Mouse (Mus musculus): ENCODE measurements at regions not wholly inside any gene's neighbourhood (a gene's known extent, or its start where the extent isn't known, plus 50 kb on each side); places are given as distances from the start of the nearest gene placed in this dataset.

GRCm38 (mm10) chr6:31324717-31325116 lies 73.8 kb upstream of the Mkln1 start:
- Histone ChIP-seq H3K36me3 (replicated peaks; ENCODE audit: control insufficient read depth, insufficient read depth, low read depth, low read length) (no peaks in the 10 kb centered on the region), H3K4me3 (ENCODE audit: low read depth, low read length) (no peak overlapping the region), H3K4me1 (ENCODE audit: control insufficient read depth, insufficient read depth, low read length) (no peaks in the 10 kb centered on the region), H3K4me2 (ENCODE audit: low read depth, low read length) (no peak overlapping the region), H3K9me3 (replicated peaks; ENCODE audit: control insufficient read depth, low read length) (no peaks in the 10 kb centered on the region), H3K9ac (replicated peaks; ENCODE audit: low read length) (no peak overlapping the region), H3K27ac (replicated peaks; ENCODE audit: low read depth, low read length) (no peak overlapping the region), H3K27me3 (ENCODE audit: control insufficient read depth, insufficient read depth, low read length) (no peaks in the 10 kb centered on the region)
- no peak for ATAC-seq (replicated peaks; ENCODE audit: insufficient number of reproducible peaks, low FRiP score, low TSS enrichment, low read depth)
- no peak for DNase-seq (ENCODE audit: low spot score)
- 50% methylated on average over 6 of the region's 6 CpGs for WGBS

- H3K4me1 ChIP-seq (ENCODE audit: control insufficient read depth, insufficient read depth, low read length) = no peaks in the 10 kb centered on the region
- H3K27me3 ChIP-seq (ENCODE audit: control insufficient read depth, insufficient read depth, low read length) = no peaks in the 10 kb centered on the region
- ATAC-seq (replicated peaks; ENCODE audit: insufficient number of reproducible peaks, low FRiP score, low TSS enrichment, low read depth) (no peak), DNase-seq (ENCODE audit: low spot score) (no peak)
- no peaks in the 10 kb centered on the region for H3K9me3 ChIP-seq (replicated peaks; ENCODE audit: control insufficient read depth, low read length)
- H3K27ac ChIP-seq (replicated peaks; ENCODE audit: low read depth, low read length) = no peak overlapping the region
- H3K4me2 ChIP-seq (ENCODE audit: low read depth, low read length) = no peak overlapping the region
- 74% methylated on average over 1 of the region's 1 CpGs for WGBS
- no peaks in the 10 kb centered on the region for H3K36me3 ChIP-seq (replicated peaks; ENCODE audit: control insufficient read depth, insufficient read depth, low read depth, low read length)
- no peak overlapping the region for H3K9ac ChIP-seq (replicated peaks; ENCODE audit: low read length)
- no peak overlapping the region for H3K4me3 ChIP-seq (ENCODE audit: low read depth, low read length)
Observed at GRCm38 (mm10) chr6:31325621-31326020, 72.9 kb upstream of the Mkln1 start.

GRCm38 (mm10) chr6:31330327-31330726 lies 68.2 kb upstream of the Mkln1 start:
- Histone ChIP-seq H3K27me3 (ENCODE audit: control insufficient read depth, insufficient read depth, low read length) (no peaks in the 10 kb centered on the region), H3K4me2 (ENCODE audit: low read depth, low read length) (no peak overlapping the region), H3K9me3 (replicated peaks; ENCODE audit: control insufficient read depth, low read length) (no peaks in the 10 kb centered on the region), H3K4me3 (ENCODE audit: low read depth, low read length) (no peak overlapping the region), H3K4me1 (ENCODE audit: control insufficient read depth, insufficient read depth, low read length) (no peaks in the 10 kb centered on the region), H3K9ac (replicated peaks; ENCODE audit: low read length) (no peak overlapping the region), H3K27ac (replicated peaks; ENCODE audit: low read depth, low read length) (no peak overlapping the region), H3K36me3 (replicated peaks; ENCODE audit: control insufficient read depth, insufficient read depth, low read depth, low read length) (no peaks in the 10 kb centered on the region)
- no peak for ATAC-seq (replicated peaks; ENCODE audit: insufficient number of reproducible peaks, low FRiP score, low TSS enrichment, low read depth)
- DNase-seq (ENCODE audit: low spot score) = no peak
- 86% methylated on average over 7 of the region's 7 CpGs for WGBS

GRCm38 (mm10) chr6:31330868-31331267 lies 67.7 kb upstream of the Mkln1 start:
- ATAC-seq (replicated peaks; ENCODE audit: insufficient number of reproducible peaks, low FRiP score, low TSS enrichment, low read depth) = no peak
- Histone ChIP-seq H3K36me3 (replicated peaks; ENCODE audit: control insufficient read depth, insufficient read depth, low read depth, low read length) (no peaks in the 10 kb centered on the region), H3K4me2 (ENCODE audit: low read depth, low read length) (no peak overlapping the region), H3K27me3 (ENCODE audit: control insufficient read depth, insufficient read depth, low read length) (no peaks in the 10 kb centered on the region), H3K27ac (replicated peaks; ENCODE audit: low read depth, low read length) (no peak overlapping the region), H3K4me1 (ENCODE audit: control insufficient read depth, insufficient read depth, low read length) (no peaks in the 10 kb centered on the region), H3K9ac (replicated peaks; ENCODE audit: low read length) (no peak overlapping the region), H3K4me3 (ENCODE audit: low read depth, low read length) (no peak overlapping the region), H3K9me3 (replicated peaks; ENCODE audit: control insufficient read depth, low read length) (no peaks in the 10 kb centered on the region)
- DNase-seq (ENCODE audit: low spot score) = no peak
- WGBS = 82% methylated on average over 3 of the region's 3 CpGs

GRCm38 (mm10) chr6:31332254-31332653 lies 66.3 kb upstream of the Mkln1 start:
- Histone ChIP-seq H3K9me3 (replicated peaks; ENCODE audit: control insufficient read depth, low read length) (no peaks in the 10 kb centered on the region), H3K4me3 (ENCODE audit: low read depth, low read length) (no peak overlapping the region), H3K36me3 (replicated peaks; ENCODE audit: control insufficient read depth, insufficient read depth, low read depth, low read length) (no peaks in the 10 kb centered on the region), H3K27me3 (ENCODE audit: control insufficient read depth, insufficient read depth, low read length) (no peaks in the 10 kb centered on the region), H3K27ac (replicated peaks; ENCODE audit: low read depth, low read length) (no peak overlapping the region), H3K4me1 (ENCODE audit: control insufficient read depth, insufficient read depth, low read length) (no peaks in the 10 kb centered on the region), H3K4me2 (ENCODE audit: low read depth, low read length) (no peak overlapping the region), H3K9ac (replicated peaks; ENCODE audit: low read length) (no peak overlapping the region)
- WGBS = 87% methylated on average over 6 of the region's 6 CpGs
- DNase-seq (ENCODE audit: low spot score) (no peak), ATAC-seq (replicated peaks; ENCODE audit: insufficient number of reproducible peaks, low FRiP score, low TSS enrichment, low read depth) (no peak)

GRCm38 (mm10) chr6:31332714-31333113 lies 65.8 kb upstream of the Mkln1 start:
- no peak for ATAC-seq (replicated peaks; ENCODE audit: insufficient number of reproducible peaks, low FRiP score, low TSS enrichment, low read depth)
- WGBS = 71% methylated on average over 4 of the region's 4 CpGs
- H3K9ac ChIP-seq (replicated peaks; ENCODE audit: low read length) = no peak overlapping the region

GRCm38 (mm10) chr6:31333228-31333922 lies 65.2 kb upstream of the Mkln1 start:
- H3K27me3 ChIP-seq (ENCODE audit: control insufficient read depth, insufficient read depth, low read length) = no peaks in the 10 kb centered on the region
- H3K9ac ChIP-seq (replicated peaks; ENCODE audit: low read length) = no peak overlapping the region
- no peaks in the 10 kb centered on the region for H3K9me3 ChIP-seq (replicated peaks; ENCODE audit: control insufficient read depth, low read length)
- no peak overlapping the region for H3K4me2 ChIP-seq (ENCODE audit: low read depth, low read length)
- H3K4me1 ChIP-seq (ENCODE audit: control insufficient read depth, insufficient read depth, low read length) = no peaks in the 10 kb centered on the region
- DNase-seq (ENCODE audit: low spot score) (no peak), ATAC-seq (replicated peaks; ENCODE audit: insufficient number of reproducible peaks, low FRiP score, low TSS enrichment, low read depth) (no peak)
- H3K27ac ChIP-seq (replicated peaks; ENCODE audit: low read depth, low read length) = no peak overlapping the region
- no peak overlapping the region for H3K4me3 ChIP-seq (ENCODE audit: low read depth, low read length)
- 68% methylated on average over 16 of the region's 16 CpGs for WGBS
- H3K36me3 ChIP-seq (replicated peaks; ENCODE audit: control insufficient read depth, insufficient read depth, low read depth, low read length) = no peaks in the 10 kb centered on the region

More at GRCm38 (mm10) chr6:31332714-31333113, 65.8 kb upstream of the Mkln1 start:
- Histone ChIP-seq H3K27ac (replicated peaks; ENCODE audit: low read depth, low read length) (no peak overlapping the region), H3K4me2 (ENCODE audit: low read depth, low read length) (no peak overlapping the region), H3K36me3 (replicated peaks; ENCODE audit: control insufficient read depth, insufficient read depth, low read depth, low read length) (no peaks in the 10 kb centered on the region), H3K4me1 (ENCODE audit: control insufficient read depth, insufficient read depth, low read length) (no peaks in the 10 kb centered on the region), H3K4me3 (ENCODE audit: low read depth, low read length) (no peak overlapping the region), H3K9me3 (replicated peaks; ENCODE audit: control insufficient read depth, low read length) (no peaks in the 10 kb centered on the region), H3K27me3 (ENCODE audit: control insufficient read depth, insufficient read depth, low read length) (no peaks in the 10 kb centered on the region)
- DNase-seq (ENCODE audit: low spot score) = no peak

GRCm38 (mm10) chr6:31334086-31334485 lies 64.4 kb upstream of the Mkln1 start:
- no peaks in the 10 kb centered on the region for H3K9me3 ChIP-seq (replicated peaks; ENCODE audit: control insufficient read depth, low read length)
- ATAC-seq (replicated peaks; ENCODE audit: insufficient number of reproducible peaks, low FRiP score, low TSS enrichment, low read depth) (no peak), DNase-seq (ENCODE audit: low spot score) (no peak)
- H3K36me3 ChIP-seq (replicated peaks; ENCODE audit: control insufficient read depth, insufficient read depth, low read depth, low read length) = no peaks in the 10 kb centered on the region
- 86% methylated on average over 4 of the region's 4 CpGs for WGBS
- H3K4me2 ChIP-seq (ENCODE audit: low read depth, low read length) = no peak overlapping the region
- no peaks in the 10 kb centered on the region for H3K27me3 ChIP-seq (ENCODE audit: control insufficient read depth, insufficient read depth, low read length)
- H3K4me1 ChIP-seq (ENCODE audit: control insufficient read depth, insufficient read depth, low read length) = no peaks in the 10 kb centered on the region
- H3K9ac ChIP-seq (replicated peaks; ENCODE audit: low read length) = no peak overlapping the region
- H3K4me3 ChIP-seq (ENCODE audit: low read depth, low read length) = no peak overlapping the region
- H3K27ac ChIP-seq (replicated peaks; ENCODE audit: low read depth, low read length) = no peak overlapping the region
